In the genomic region with DNA sequence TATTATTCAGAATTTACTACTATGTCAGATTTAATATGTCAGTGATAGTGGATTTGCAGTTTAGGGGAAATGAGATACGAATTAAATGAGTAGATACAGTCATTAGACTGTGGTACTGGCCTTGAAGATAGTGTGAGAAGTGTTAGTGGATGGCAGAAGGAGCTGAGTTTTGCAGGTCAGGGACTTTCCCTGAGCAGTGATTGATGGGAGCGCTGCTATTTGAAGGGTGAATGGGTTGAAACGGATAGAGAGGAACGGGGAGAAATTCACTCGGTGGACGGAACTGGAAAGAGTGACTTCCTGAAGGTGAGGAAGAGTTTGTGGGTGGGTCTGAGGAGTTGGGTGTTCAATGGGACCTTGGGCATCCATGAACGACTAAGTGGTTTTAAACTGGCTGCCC, we compare ENCODE assay signal across 12 mouse cellular contexts. TPM values are rescaled to one million over a fixed set of nuclear protein-coding genes. Genes with fewer than 3 reads are reported as not detected.
A peak's percentile ranks its signal among the peaks of the same experiment; 100 is the strongest.
DNase-seq lines count a peak whose midpoint lies in the region; ATAC-seq lines count a peak whose summit lies in the region.
"Had no signal": no experiment of that assay in that cellular context is flagged by ENCODE, and none has a peak within 500 bp of the region (broad histone marks: within the 10 kb centered on the region; RNA-seq: fewer than 3 reads in every experiment).

No protein-coding gene starts in this region.

- DNase-seq in heart, postnatal 10 days, result no peak
- DNase-seq in cerebellum, postnatal 10 days, result no peak
- no peak for DNase-seq in c-Kit-positive CD71-positive TER-119-positive erythroid progenitor cells, embryonic 14.5 days (ENCODE audit: low spot score)

- no peaks in the 10 kb centered on the region for H3K36me3 ChIP-seq in heart, embryonic 16.5 days (ENCODE audit: control insufficient read depth, insufficient read depth)
- H3K36me3 ChIP-seq in megakaryocyte, embryonic 14.5 days (replicated peaks; ENCODE audit: low read length), result no peaks in the 10 kb centered on the region
- no peaks in the 10 kb centered on the region for H3K36me3 ChIP-seq in liver, embryonic 12.5 days

- 46% methylated on average over 7 of the region's 7 CpGs for WGBS in heart, embryonic 16.5 days
- WGBS in liver, embryonic 12.5 days (ENCODE audit: insufficient replicate concordance), result 26% methylated on average over 7 of the region's 7 CpGs

- H3K4me2 ChIP-seq in heart, embryonic 16.5 days (ENCODE audit: low read depth, low read length), result peak overlapping the region; percentile 64; the same call in 1 of the 2 replicates
- peak overlapping the region; percentile 70 for H3K4me2 ChIP-seq in liver, embryonic 12.5 days

- H3K27ac ChIP-seq in heart, embryonic 16.5 days (ENCODE audit: low read length), result no peak overlapping the region
- H3K27ac ChIP-seq in liver, embryonic 12.5 days, result no peak overlapping the region
- H3K27ac ChIP-seq: forebrain, embryonic 13.5 days had no signal

- H3K9me3 ChIP-seq in heart, embryonic 16.5 days (replicated peaks; ENCODE audit: control insufficient read depth, low read length), result 0 out of 2 replicates have a peak, but pooled peaks cover 2% of the 10 kb centered on the region
- H3K9me3 ChIP-seq in megakaryocyte, embryonic 14.5 days, result no peaks in the 10 kb centered on the region
- no peaks in the 10 kb centered on the region for H3K9me3 ChIP-seq in liver, embryonic 12.5 days (replicated peaks)
- H3K9me3 ChIP-seq: forebrain, embryonic 13.5 days had no signal

- no peaks in the 10 kb centered on the region for H3K27me3 ChIP-seq in heart, embryonic 16.5 days (ENCODE audit: control insufficient read depth, insufficient read depth, low read length)
- H3K27me3 ChIP-seq in megakaryocyte, embryonic 14.5 days (replicated peaks), result peaks cover 3% of the 10 kb centered on the region
- H3K27me3 ChIP-seq in liver, embryonic 12.5 days (replicated peaks), result no peaks in the 10 kb centered on the region
- H3K27me3 ChIP-seq: forebrain, embryonic 13.5 days had no signal

- H3K4me3 ChIP-seq in heart, embryonic 16.5 days (ENCODE audit: low read length), result no peak overlapping the region
- H3K4me3 ChIP-seq in megakaryocyte, embryonic 14.5 days (replicated peaks), result peak overlapping the region; percentile 85
- no peak overlapping the region for H3K4me3 ChIP-seq in liver, embryonic 12.5 days

- H3K9ac ChIP-seq in heart, embryonic 16.5 days (ENCODE audit: low read length), result no peak overlapping the region
- 0 out of 2 replicates have a peak overlapping the region, but pooled peaks have one; percentile 54 for H3K9ac ChIP-seq in liver, embryonic 12.5 days

- intact Hi-C loops in heart, postnatal 10 days (cut with DNase I), result loop anchor here (10.0 kb wide), 1 partner anchor 202 kb away; no protein-coding TSS in a partner anchor

- peaks cover 13% of the 10 kb centered on the region for H3K4me1 ChIP-seq in heart, embryonic 16.5 days (ENCODE audit: control insufficient read depth, insufficient read depth, low read length)
- H3K4me1 ChIP-seq in megakaryocyte, embryonic 14.5 days, result peaks cover 55% of the 10 kb centered on the region
- peaks cover 19% of the 10 kb centered on the region for H3K4me1 ChIP-seq in liver, embryonic 12.5 days

- no peak for ATAC-seq in heart, embryonic 16.5 days (replicated peaks; ENCODE audit: extremely low read depth, insufficient read depth, low FRiP score)
- no peak for ATAC-seq in megakaryocyte, adult 5-6 weeks (ENCODE audit: poor library complexity, severe bottlenecking)
- ATAC-seq in liver, embryonic 12.5 days, result no peak

RNA-seq across cellular contexts. Expression of gene Ahctf1, which starts 43.7 kb away (rescaled TPM):
- 13.3 and 13.8 TPM in 2 replicates for polyA plus RNA-seq in heart, embryonic 16.5 days (2015; fragmentation: Nextera tagmentation; extraction: Ambion mirVana)
- total RNA-seq in heart, postnatal 10 days (2021), result 10 to 100 TPM; 21.9 to 25.2 TPM
- 3.5 and 10.5 TPM in 2 replicates for polyA plus RNA-seq in megakaryocyte, embryonic 14.5 days (2012; ENCODE audit: insufficient read depth, low replicate concordance)
- total RNA-seq in megakaryocyte, adult 5-6 weeks (2015), result 25.4 and 26.5 TPM in 2 replicates
- 28.3 and 31.5 TPM in 2 replicates for total RNA-seq in megakaryocyte, adult 5-6 weeks (2017)
- 35.4 and 35.8 TPM in 2 replicates for polyA plus RNA-seq in liver, embryonic 12.5 days (2016; fragmentation: Nextera tagmentation; extraction: Ambion mirVana)

RNA-seq across cellular contexts. Expression of gene Gm10518, which starts 44.0 kb away (rescaled TPM):
- not detected in 2 replicates for polyA plus RNA-seq in heart, embryonic 16.5 days (2015; fragmentation: Nextera tagmentation; extraction: Ambion mirVana)
- not detected for total RNA-seq in heart, postnatal 10 days (2021)
- polyA plus RNA-seq in megakaryocyte, embryonic 14.5 days (2012; ENCODE audit: insufficient read depth, low replicate concordance), result not detected in 2 replicates
- total RNA-seq in megakaryocyte, adult 5-6 weeks (2015), result not detected in 2 replicates
- 0.12 and 0.18 TPM in 2 replicates for total RNA-seq in megakaryocyte, adult 5-6 weeks (2017)
- polyA plus RNA-seq in liver, embryonic 12.5 days (2016; fragmentation: Nextera tagmentation; extraction: Ambion mirVana), result 0.45 and 0.61 TPM in 2 replicates
- total RNA-seq: adrenal gland, adult 8-10 months; gastrocnemius, adult 8-10 months; layer of hippocampus, adult 2 months had no signal
- polyA plus RNA-seq: forebrain, embryonic 13.5 days; kidney, adult 2 months had no signal
